Mouse (Mus musculus) lung, postnatal 25 days (tissue): ENCODE data around the gene Cdyl.
A peak's percentile ranks its signal among the peaks of the same experiment; 100 is the strongest.

Experiments
- DNase-seq: peaks from one replicate; pipeline ENCODE4 v3.0.0; 2022; ENCODE audit warnings: low spot score

Gene Cdyl

GRCm38 (mm10) chr13:35840102-35840501 lies 180.5 kb downstream of the Cdyl start:
- DNase-seq: no peak

- DNase-seq: no peak
Observed at GRCm38 (mm10) chr13:35843383-35843782, 183.8 kb downstream of the Cdyl start.

- DNase-seq: no peak
Observed at GRCm38 (mm10) chr13:35845306-35845705, 185.7 kb downstream of the Cdyl start.

- peak; percentile 38 for DNase-seq
Observed at GRCm38 (mm10) chr13:35848694-35849093, 189.1 kb downstream of the Cdyl start.

- no peak for DNase-seq
Observed at GRCm38 (mm10) chr13:35851581-35851980, 191.9 kb downstream of the Cdyl start.

- no peak for DNase-seq
Observed at GRCm38 (mm10) chr13:35852851-35853575, 193.4 kb downstream of the Cdyl start.

- no peak for DNase-seq
Observed at GRCm38 (mm10) chr13:35857486-35857885, 197.9 kb downstream of the Cdyl start.

GRCm38 (mm10) chr13:35860916-35861315 lies 201.3 kb downstream of the Cdyl start:
- no peak for DNase-seq

- no peak for DNase-seq
Observed at GRCm38 (mm10) chr13:35870659-35871058, 211.0 kb downstream of the Cdyl start.

GRCm38 (mm10) chr13:35871107-35871506 lies 211.5 kb downstream of the Cdyl start:
- no peak for DNase-seq

- DNase-seq: no peak
Observed at GRCm38 (mm10) chr13:35875396-35875795, 215.8 kb downstream of the Cdyl start.

- no peak for DNase-seq
Observed at GRCm38 (mm10) chr13:35878282-35878681, 218.6 kb downstream of the Cdyl start.

GRCm38 (mm10) chr13:35879068-35879467 lies 219.4 kb downstream of the Cdyl start:
- DNase-seq: no peak

GRCm38 (mm10) chr13:35879519-35879918 lies 219.9 kb downstream of the Cdyl start:
- no peak for DNase-seq

- no peak for DNase-seq
Observed at GRCm38 (mm10) chr13:35880555-35881046, 221.0 kb downstream of the Cdyl start.

- DNase-seq: peak; percentile 50
Observed at GRCm38 (mm10) chr13:35886121-35886725, 226.6 kb downstream of the Cdyl start.

GRCm38 (mm10) chr13:35892866-35893265 lies 233.2 kb downstream of the Cdyl start:
- DNase-seq: no peak

- no peak for DNase-seq
Observed at GRCm38 (mm10) chr13:35905378-35905777, 245.7 kb downstream of the Cdyl start.

GRCm38 (mm10) chr13:35905879-35906481 lies 246.3 kb downstream of the Cdyl start, which contains the start of gene Rpp40:
TSS of gene Rpp40 (minus strand) at chr13:35906359.
- DNase-seq: peak; percentile 94

GRCm38 (mm10) chr13:35911476-35911875 lies 251.8 kb downstream of the Cdyl start:
- DNase-seq: no peak
